Mouse (Mus musculus) thymus, adult 2 months (tissue): ENCODE data around the gene Zfhx3. TPM values are rescaled to one million over a fixed set of nuclear protein-coding genes. Genes with fewer than 3 reads are reported as not detected.

Experiments used
- DNase-seq: peaks from one replicate; pipeline ENCODE4 v3.0.0; 2021
- H3K27ac ChIP-seq: fragments of 200-500 bp; 2 replicates; pipeline ENCODE4 v1.5.1; 2012; ENCODE audit warnings: low read length, control low read depth; ENCODE audit not compliant: control insufficient read depth, insufficient read depth
- H3K27me3 ChIP-seq: fragments of 200-500 bp; 2 replicates; pipeline ENCODE4 v1.6.1; 2012; ENCODE audit warnings: mild to moderate bottlenecking, low read length, moderate library complexity, mixed read lengths; ENCODE audit not compliant: control insufficient read depth, insufficient read depth
- H3K36me3 ChIP-seq: fragments of 200-500 bp; 2 replicates; pipeline ENCODE4 v1.6.1; 2012; ENCODE audit warnings: mild to moderate bottlenecking, low read length, moderate library complexity; ENCODE audit not compliant: control insufficient read depth, insufficient read depth
- H3K4me1 ChIP-seq: fragments of 200-500 bp; replicated peaks from 2 replicates; pipeline ENCODE4 v1.6.1; 2012; ENCODE audit warnings: low read length; ENCODE audit not compliant: control insufficient read depth, insufficient read depth
- H3K4me3 ChIP-seq: fragments of 200-500 bp; 2 replicates; pipeline ENCODE4 v1.5.1; 2012; ENCODE audit warnings: mild to moderate bottlenecking, low read length, control low read depth, moderate library complexity; ENCODE audit not compliant: control insufficient read depth, insufficient read depth
- CTCF ChIP-seq: fragments of 200-500 bp; IDR thresholded peaks from 2 replicates; pipeline ENCODE4 v1.5.1; 2012; ENCODE audit warnings: mild to moderate bottlenecking, control low read depth, low read length, moderate library complexity, borderline replicate concordance; ENCODE audit not compliant: control insufficient read depth, poor library complexity, insufficient read depth; ENCODE audit errors: extremely low read depth
- POLR2A ChIP-seq: fragments of 200-500 bp; IDR thresholded peaks from 2 replicates; pipeline ENCODE4 v1.6.1; 2012; ENCODE audit warnings: mild to moderate bottlenecking, low read length, control low read depth, moderate library complexity; ENCODE audit not compliant: control insufficient read depth, poor library complexity, insufficient read depth; ENCODE audit errors: extremely low read depth
- WGBS: fragments of 180-500 bp; shearing (Covaris S2); methylation state at CpG from one replicate; pipeline ENCODE4 v1.1.7; 2018; 5-methylcytosine and 5-hydroxymethylcytosine counted together
- polyA plus RNA-seq: library from polyadenylated mRNA; depleted of rRNA; stranded (reverse); fragments of >200 nt; gene quantifications from 2 replicates; pipeline ENCODE4 v1.2.3, GENCODE M21; 2012

Gene Zfhx3
- polyA plus RNA-seq, 1 experiment, result 1.1 TPM

DNA sequence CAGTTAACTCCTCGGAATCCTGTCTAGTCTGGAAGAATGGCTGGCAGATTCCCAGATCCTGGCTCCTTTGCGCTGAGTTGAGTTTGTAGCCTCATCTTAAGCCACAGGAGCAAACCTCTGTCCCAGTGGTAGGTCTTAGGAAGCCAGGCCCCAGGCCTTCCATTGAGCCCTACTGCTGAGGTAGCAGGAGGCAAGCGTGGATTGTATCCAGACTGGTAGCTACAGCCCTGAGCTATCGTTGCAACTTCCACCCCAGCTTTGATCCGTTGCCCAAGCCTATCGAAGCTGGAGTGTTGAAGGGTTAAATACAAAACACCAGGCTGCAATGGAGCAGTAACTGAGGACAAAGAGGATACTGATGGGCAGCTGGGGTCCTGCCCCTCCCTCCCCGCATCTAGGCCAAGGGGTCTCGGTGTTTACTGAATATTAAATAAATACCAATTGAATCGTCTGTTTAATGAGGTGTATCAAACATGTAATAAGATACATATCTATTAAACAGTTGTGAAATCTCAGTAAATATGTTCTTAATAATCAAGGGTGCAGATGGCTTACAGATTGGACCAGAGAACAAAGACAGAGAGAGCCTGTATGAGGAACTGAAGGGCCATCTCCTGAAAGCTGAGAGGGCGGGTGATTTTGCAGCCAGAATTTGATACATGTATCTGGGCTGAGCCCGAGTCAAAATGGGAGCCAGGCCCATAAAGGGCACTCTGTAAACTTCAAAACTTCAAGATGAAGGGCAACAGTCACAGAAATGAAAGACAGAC, 611.5 kb downstream of the Zfhx3 start:
- DNase-seq, result no peak
- 91% methylated on average over 11 of the region's 11 CpGs for WGBS
- H3K4me3 ChIP-seq, result no peak overlapping the region
- no peaks in the 10 kb centered on the region for H3K27me3 ChIP-seq
- no peaks in the 10 kb centered on the region for H3K4me1 ChIP-seq
- no peak for TF ChIP-seq POLR2A
- TF ChIP-seq CTCF, result no peak
- no peaks in the 10 kb centered on the region for H3K36me3 ChIP-seq
- no peak overlapping the region for H3K27ac ChIP-seq

DNA sequence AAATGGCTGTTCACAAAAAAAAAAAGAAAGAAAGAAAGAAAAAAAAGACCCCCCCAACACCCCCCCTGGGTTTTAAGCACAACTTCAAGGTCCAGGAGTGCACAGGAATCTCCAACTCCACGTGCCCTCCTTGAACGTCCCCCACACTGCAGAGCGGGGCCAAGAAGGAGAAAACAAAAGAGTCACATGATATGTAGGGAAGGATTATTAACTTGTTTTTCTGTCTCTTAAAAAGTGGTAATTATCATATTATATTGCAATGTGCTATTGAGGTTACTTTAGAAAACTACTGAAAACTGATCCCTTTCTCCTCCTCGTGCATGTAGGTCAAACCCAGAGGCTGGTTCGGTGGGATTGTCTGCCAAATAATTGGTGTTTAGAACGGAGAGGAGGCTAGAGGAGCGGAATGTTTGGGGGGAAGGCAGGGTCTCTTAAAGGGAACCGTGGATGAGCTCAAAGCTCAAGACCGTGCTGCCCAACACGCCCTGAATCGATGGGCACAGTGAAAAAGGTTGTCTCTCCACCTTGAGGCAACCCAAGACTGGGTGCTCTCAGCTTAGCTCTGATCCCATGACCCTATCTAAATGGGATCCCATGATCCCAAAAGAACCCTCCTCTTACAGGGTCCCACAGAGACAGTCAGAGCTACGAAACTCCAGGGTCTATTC, 612.3 kb downstream of the Zfhx3 start:
- WGBS, result 89% methylated on average over 12 of the region's 12 CpGs
- H3K4me3 ChIP-seq, result no peak overlapping the region
- no peak overlapping the region for H3K27ac ChIP-seq
- H3K4me1 ChIP-seq, result no peaks in the 10 kb centered on the region
- DNase-seq, result no peak
- H3K36me3 ChIP-seq, result no peaks in the 10 kb centered on the region
- TF ChIP-seq CTCF, result no peak
- no peak for TF ChIP-seq POLR2A
- no peaks in the 10 kb centered on the region for H3K27me3 ChIP-seq

DNA sequence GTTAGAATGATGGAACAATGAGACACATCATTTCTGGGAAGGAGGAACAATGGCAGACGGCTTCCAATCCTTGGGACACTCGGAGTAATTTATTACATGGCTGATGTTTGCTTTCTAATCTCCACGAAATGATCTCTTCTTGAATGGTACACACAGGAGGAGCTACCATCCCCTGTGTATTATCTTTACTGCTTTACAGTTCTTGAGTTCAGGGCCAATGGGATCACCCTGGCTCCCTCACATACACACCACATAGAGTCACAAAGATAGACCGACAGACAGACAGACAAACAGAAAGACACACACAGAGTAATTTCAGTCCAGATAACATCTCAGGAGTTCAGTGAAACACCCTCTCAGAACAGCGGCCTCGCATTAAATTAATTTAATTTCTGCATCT, 621.0 kb downstream of the Zfhx3 start:
- no peaks in the 10 kb centered on the region for H3K36me3 ChIP-seq
- H3K27ac ChIP-seq, result no peak overlapping the region
- H3K4me3 ChIP-seq, result no peak overlapping the region
- no peak for TF ChIP-seq POLR2A
- TF ChIP-seq CTCF, result no peak
- no peak for DNase-seq
- no peaks in the 10 kb centered on the region for H3K27me3 ChIP-seq
- no peaks in the 10 kb centered on the region for H3K4me1 ChIP-seq
- 96% methylated on average over 6 of the region's 6 CpGs for WGBS

DNA sequence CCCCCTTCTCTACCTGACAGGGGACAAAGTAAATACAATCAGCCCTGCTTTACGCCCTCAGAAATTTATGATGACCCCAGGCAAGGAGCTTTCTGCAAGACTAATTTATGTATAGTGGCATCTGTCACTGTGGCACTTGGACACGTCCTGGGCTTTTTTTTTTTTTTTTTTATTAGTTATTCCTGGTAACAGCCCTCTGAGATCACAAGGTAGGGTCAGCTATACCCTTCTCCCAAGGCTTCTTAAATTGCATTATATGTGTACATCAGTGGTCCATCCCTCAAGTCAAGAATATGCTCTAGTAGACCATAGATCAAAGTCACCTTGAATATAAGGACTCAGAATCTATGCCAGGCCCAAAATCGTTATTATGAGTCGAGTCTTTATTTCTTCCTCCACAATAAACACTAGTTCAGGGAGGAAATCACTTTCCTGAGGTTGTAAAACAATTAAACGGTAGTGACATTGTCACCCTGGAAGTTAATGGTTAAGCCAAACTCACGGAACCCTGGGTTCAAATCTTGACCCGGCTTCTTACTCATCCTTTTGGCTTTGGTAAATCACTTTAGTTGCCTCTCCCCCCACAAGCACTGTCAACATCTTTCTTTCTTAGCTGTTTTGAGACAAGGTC, 621.6 kb downstream of the Zfhx3 start:
- Histone ChIP-seq H3K4me3 (no peak overlapping the region), H3K27ac (no peak overlapping the region), H3K27me3 (no peaks in the 10 kb centered on the region), H3K36me3 (no peaks in the 10 kb centered on the region), H3K4me1 (no peaks in the 10 kb centered on the region)
- 87% methylated on average over 7 of the region's 7 CpGs for WGBS
- no peak for DNase-seq
- TF ChIP-seq CTCF (no peak), POLR2A (no peak)

DNA sequence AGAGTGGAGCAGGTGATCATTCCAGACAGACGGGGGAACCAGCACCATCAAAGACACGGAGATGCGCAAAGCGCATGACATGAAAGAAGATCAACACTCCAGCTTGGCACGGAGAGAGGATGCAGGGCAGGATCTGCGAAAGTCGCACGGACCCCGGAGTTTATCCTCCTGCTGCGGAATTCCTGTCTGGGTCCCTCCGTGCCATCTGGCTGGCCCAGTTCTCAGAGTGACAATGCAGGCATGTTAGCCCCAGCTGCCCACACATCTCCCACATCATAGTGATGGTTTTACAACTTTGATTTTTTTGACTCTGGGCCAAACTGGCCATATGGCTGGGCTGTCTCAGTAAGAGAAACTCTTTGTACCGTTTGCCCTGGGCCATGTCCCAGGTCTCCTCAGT, 623.6 kb downstream of the Zfhx3 start:
- Histone ChIP-seq H3K36me3 (no peaks in the 10 kb centered on the region), H3K27me3 (no peaks in the 10 kb centered on the region), H3K27ac (no peak overlapping the region), H3K4me3 (no peak overlapping the region), H3K4me1 (no peaks in the 10 kb centered on the region)
- no peak for DNase-seq
- TF ChIP-seq POLR2A, result no peak
- no peak for TF ChIP-seq CTCF
- WGBS, result 93% methylated on average over 12 of the region's 12 CpGs

DNA sequence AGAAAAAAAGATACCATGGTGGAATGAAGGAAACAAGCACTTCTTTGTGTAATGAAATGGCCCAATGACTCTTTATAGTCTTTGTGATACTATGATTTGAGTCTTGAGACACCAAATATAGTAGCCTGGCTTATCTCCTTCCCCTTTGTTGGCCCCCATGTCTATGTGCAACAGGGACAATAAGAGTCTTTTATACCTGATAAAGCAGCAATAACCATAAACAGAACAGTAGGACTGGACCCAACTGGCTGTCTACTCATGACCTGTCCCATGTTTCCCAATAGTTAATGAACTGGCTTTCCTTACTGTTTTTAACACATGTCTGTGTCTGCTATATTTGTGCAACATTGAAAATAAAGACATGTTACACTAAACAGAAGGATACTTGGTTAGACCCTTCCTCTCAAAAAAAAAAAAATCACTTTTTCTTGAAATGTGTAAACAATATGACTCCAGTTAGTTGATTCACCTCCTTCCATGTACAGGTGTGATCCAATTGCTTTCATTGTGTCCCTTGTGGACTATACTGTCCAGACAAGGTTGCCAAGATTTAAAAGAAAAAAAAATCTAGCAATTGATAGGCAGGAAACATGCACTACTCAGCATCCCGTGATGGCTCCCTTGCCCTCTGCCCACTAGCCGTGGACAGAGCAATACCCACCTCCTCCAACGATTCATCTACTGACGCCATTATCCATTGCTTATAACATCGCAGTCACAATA, 631.0 kb downstream of the Zfhx3 start:
- H3K36me3 ChIP-seq, result no peaks in the 10 kb centered on the region
- DNase-seq, result no peak
- 96% methylated on average over 5 of the region's 5 CpGs for WGBS
- H3K27ac ChIP-seq, result no peak overlapping the region
- H3K4me3 ChIP-seq, result no peak overlapping the region
- H3K4me1 ChIP-seq, result no peaks in the 10 kb centered on the region
- TF ChIP-seq CTCF (no peak), POLR2A (no peak)
- H3K27me3 ChIP-seq, result no peaks in the 10 kb centered on the region
